Comparison of ENCODE assay signal across 8 mouse cellular contexts in the genomic region with DNA sequence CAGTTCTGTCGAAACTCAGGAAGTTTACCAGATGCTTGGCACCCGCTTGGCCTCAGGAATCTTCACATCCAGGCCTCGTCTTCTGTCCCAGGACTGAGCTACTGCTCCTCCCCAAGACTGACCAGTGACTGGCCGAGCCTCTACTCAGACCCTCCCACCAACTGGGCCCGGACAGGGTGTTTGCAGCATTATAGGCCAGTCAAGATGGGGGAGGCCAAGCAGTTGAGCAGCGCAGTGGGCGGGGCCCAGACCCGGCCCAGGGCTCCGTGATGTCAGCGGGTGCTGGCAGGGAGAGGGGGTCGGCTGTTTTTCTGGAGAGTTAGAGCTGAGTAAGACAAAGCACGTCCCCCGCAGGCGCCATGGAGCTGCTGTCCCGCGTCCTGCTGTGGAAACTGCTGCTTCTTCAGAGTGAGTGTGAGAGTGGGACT. TPM values are rescaled to one million over a fixed set of nuclear protein-coding genes. Genes with fewer than 3 reads are reported as not detected.
DNase-seq lines count a peak whose midpoint lies in the region; ATAC-seq and TF ChIP-seq lines count a peak whose summit lies in the region.

Mxra8 (plus strand) TSS at position 198 of the 428 bp plus-strand sequence.

- WGBS in hindbrain, embryonic 16.5 days: 3% methylated on average over 16 of the region's 16 CpGs
- 18% methylated on average over 16 of the region's 16 CpGs for WGBS in liver, embryonic 12.5 days (ENCODE audit: insufficient replicate concordance)
- WGBS in neural tube, embryonic 12.5 days: 3% methylated on average over 16 of the region's 16 CpGs

- no peak for TF ChIP-seq CTCF in bone marrow macrophage, adult 2 months (IDR thresholded peaks at IDR 0.05; ENCODE audit: low read depth, low read length)

- peak within 1 kb of the TSS; percentile 60 for H3K4me3 ChIP-seq in bone marrow macrophage, adult 2 months (ENCODE audit: insufficient read depth, low read length)
- peak within 1 kb of the TSS; percentile 37 for H3K4me3 ChIP-seq in hindbrain, embryonic 16.5 days (ENCODE audit: low read length)
- H3K4me3 ChIP-seq in liver, embryonic 12.5 days: peak within 1 kb of the TSS; percentile 66
- peak within 1 kb of the TSS; percentile 26 for H3K4me3 ChIP-seq in neural tube, embryonic 12.5 days

- no peak for TF ChIP-seq POLR2A in bone marrow macrophage, adult 2 months (IDR thresholded peaks at IDR 0.05; ENCODE audit: borderline replicate concordance, low read depth, low read length)

- no peaks in the 10 kb centered on the region for H3K36me3 ChIP-seq in hindbrain, embryonic 16.5 days (ENCODE audit: control insufficient read depth, insufficient read depth, low read length)
- H3K36me3 ChIP-seq in liver, embryonic 12.5 days: no peaks in the 10 kb centered on the region
- H3K36me3 ChIP-seq in neural tube, embryonic 12.5 days: no peaks in the 10 kb centered on the region

- peaks cover 17% of the 10 kb centered on the region for H3K4me1 ChIP-seq in bone marrow macrophage, adult 2 months (ENCODE audit: control insufficient read depth, insufficient read depth, low read length)
- H3K4me1 ChIP-seq in hindbrain, embryonic 16.5 days (ENCODE audit: control insufficient read depth, insufficient read depth, low read depth, low read length): peaks cover 9% of the 10 kb centered on the region; the same call in 1 of the 2 replicates
- peaks cover 41% of the 10 kb centered on the region for H3K4me1 ChIP-seq in liver, embryonic 12.5 days
- H3K4me1 ChIP-seq in neural tube, embryonic 12.5 days: peaks cover 21% of the 10 kb centered on the region

- peak within 1 kb of the TSS; percentile 65 for H3K4me2 ChIP-seq in hindbrain, embryonic 16.5 days (ENCODE audit: low read length)
- peak within 1 kb of the TSS; percentile 95 for H3K4me2 ChIP-seq in liver, embryonic 12.5 days
- H3K4me2 ChIP-seq in neural tube, embryonic 12.5 days (replicated peaks): peak within 1 kb of the TSS; percentile 63

- H3K9ac ChIP-seq in hindbrain, embryonic 16.5 days (ENCODE audit: low read depth, low read length): peak within 1 kb of the TSS; percentile 36; the same call in 1 of the 2 replicates
- peak within 1 kb of the TSS; percentile 73 for H3K9ac ChIP-seq in liver, embryonic 12.5 days
- H3K9ac ChIP-seq in neural tube, embryonic 12.5 days: peak within 1 kb of the TSS; percentile 49

- peak; percentile 27 for DNase-seq in cerebellum, adult 8-10 months
- no peak for DNase-seq in cerebellum, adult 9-10 months
- peak; percentile 89 for DNase-seq in gastrocnemius, postnatal 10 days
- DNase-seq in frontal cortex, postnatal 36 days (ENCODE audit: low spot score in 2 of 2): no peak

- no peaks in the 10 kb centered on the region for H3K27me3 ChIP-seq in hindbrain, embryonic 16.5 days (replicated peaks; ENCODE audit: control insufficient read depth, insufficient read depth, low read length)
- peaks cover 46% of the 10 kb centered on the region for H3K27me3 ChIP-seq in liver, embryonic 12.5 days (replicated peaks)
- H3K27me3 ChIP-seq in neural tube, embryonic 12.5 days (replicated peaks): peaks cover 13% of the 10 kb centered on the region

- ATAC-seq in hindbrain, embryonic 16.5 days: peak; percentile 63
- ATAC-seq in liver, embryonic 12.5 days: peak; percentile 48
- peak; percentile 56 for ATAC-seq in neural tube, embryonic 12.5 days (ENCODE audit: low FRiP score, low read depth)

- no peak within 1 kb of the TSS for H3K27ac ChIP-seq in bone marrow macrophage, adult 2 months (ENCODE audit: insufficient read depth, low read depth, low read length)
- H3K27ac ChIP-seq in hindbrain, embryonic 16.5 days (ENCODE audit: low read depth, low read length): peak within 1 kb of the TSS; percentile 35; the same call in 1 of the 2 replicates
- H3K27ac ChIP-seq in liver, embryonic 12.5 days: 0 out of 2 replicates have a peak within 1 kb of the TSS, but pooled peaks have one; percentile 36
- H3K27ac ChIP-seq in neural tube, embryonic 12.5 days: no peak within 1 kb of the TSS

- no peaks in the 10 kb centered on the region for H3K9me3 ChIP-seq in hindbrain, embryonic 16.5 days (ENCODE audit: control insufficient read depth, low read length)
- no peaks in the 10 kb centered on the region for H3K9me3 ChIP-seq in liver, embryonic 12.5 days (replicated peaks)
- H3K9me3 ChIP-seq in neural tube, embryonic 12.5 days: no peaks in the 10 kb centered on the region

RNA-seq across cellular contexts. Expression of gene Mxra8, which starts in this region (rescaled TPM):
- 1.2 and 2.7 TPM in 2 replicates for polyA plus RNA-seq in bone marrow macrophage, adult 2 months (2012; ENCODE audit: insufficient read depth, insufficient read length, missing spikeins)
- 100 to 1,000 TPM; 112 to 136 TPM for total RNA-seq in gastrocnemius, postnatal 10 days (2021)
- polyA plus RNA-seq in hindbrain, embryonic 16.5 days (2015; fragmentation: Nextera tagmentation; extraction: Ambion mirVana): 35.7 and 36.5 TPM in 2 replicates
- 8.1 and 9.2 TPM in 2 replicates for polyA plus RNA-seq in liver, embryonic 12.5 days (2016; fragmentation: Nextera tagmentation; extraction: Ambion mirVana)
- 26.7 and 27.1 TPM in 2 replicates for polyA plus RNA-seq in neural tube, embryonic 12.5 days (2016; fragmentation: Nextera tagmentation; extraction: Ambion mirVana)

Comparison
In these comparisons a context has a peak if more than half of its experiments do, and no peak if none do; other contexts are left out.
1. DNase-seq: peak in cerebellum, adult 8-10 months (single experiment) and gastrocnemius, postnatal 10 days (single experiment); none in cerebellum, adult 9-10 months (single experiment) and frontal cortex, postnatal 36 days (0 of 2).
2. H3K27ac ChIP-seq: peak in hindbrain, embryonic 16.5 days (single experiment) and liver, embryonic 12.5 days (single experiment); none in bone marrow macrophage, adult 2 months (single experiment) and neural tube, embryonic 12.5 days (single experiment).
3. Peak in every context shown above with its lines, with median percentiles within 50 percentile points of each other: H3K4me3 ChIP-seq, ATAC-seq, H3K4me2 ChIP-seq and H3K9ac ChIP-seq.